Mouse (Mus musculus): ENCODE data around the gene Gm5565. TPM values are rescaled to one million over a fixed set of nuclear protein-coding genes. Genes with fewer than 3 reads are reported as not detected.

The Gm5565 gene
- not detected for total RNA-seq (2023)

GRCm38 (mm10) chr5:146160439-146160838, at the start of gene Gm5565:
Gm5565 (minus strand) TSS chr5:146160539.

GRCm38 (mm10) chr5:146185204-146185603, 24.9 kb upstream of the Gm5565 start, which contains the start of gene 1700001J03Rik:
1700001J03Rik (minus strand) TSS chr5:146185304.

GRCm38 (mm10) chr5:146170621-146171020, 10.3 kb upstream of the Gm5565 start, which contains the start of gene Gm6309:
Gm6309 (minus strand) TSS chr5:146170721.

Other genes with a start within 250 kb of the Gm5565 start
- gene Cyp3a25, start 150.9 kb downstream of the Gm5565 start, total RNA-seq (2023) = not detected
- not detected for gene Cyp3a59, start 81.3 kb downstream of the Gm5565 start, total RNA-seq (2023)
- not detected for gene Gm6309, start 10.2 kb upstream of the Gm5565 start, total RNA-seq (2023)
- 1 to 10 TPM; 2.3 to 3.4 TPM for gene 1700001J03Rik, start 24.8 kb upstream of the Gm5565 start, total RNA-seq (2023)
- 10 to 100 TPM; 51.2 to 61.0 TPM for gene Rnf6, start 61.0 kb upstream of the Gm5565 start, total RNA-seq (2023)
- 10 to 100 TPM; 66.4 to 68.3 TPM for gene Cdk8, start 70.7 kb upstream of the Gm5565 start, total RNA-seq (2023)
- gene Wasf3, start 224.4 kb upstream of the Gm5565 start, total RNA-seq (2023) = not detected